Mouse (Mus musculus): ENCODE measurements around the gene Ptprm. TPM values are rescaled to one million over a fixed set of nuclear protein-coding genes. Genes with fewer than 3 reads are reported as not detected.

Ptprm gene
- polyA plus RNA-seq, 1 experiment = 28.1 TPM

DNA sequence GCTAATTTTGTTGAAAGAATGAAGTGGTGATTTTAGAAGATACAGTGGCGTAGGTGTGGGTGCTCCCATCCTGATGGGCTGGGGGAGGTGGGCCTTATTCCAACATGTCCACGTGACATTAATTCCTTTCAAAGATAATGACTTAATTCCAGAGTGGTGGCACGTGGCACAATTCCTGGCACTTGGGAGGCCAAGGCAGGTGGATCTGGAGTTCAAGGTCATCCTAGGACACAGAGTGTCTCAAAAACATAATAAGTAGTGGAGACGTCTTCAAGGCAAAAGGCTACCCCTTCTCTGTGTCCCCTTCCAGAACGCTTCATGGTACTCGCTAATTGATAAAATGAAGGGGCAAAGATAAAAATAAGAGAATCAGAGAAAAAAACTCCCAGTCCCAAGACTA lies 7.9 kb upstream of the Ptprm start:
- H3K4me1 ChIP-seq (ENCODE audit: control insufficient read depth, insufficient read depth, low read length) = no peaks in the 10 kb centered on the region
- no peak for TF ChIP-seq CTCF (IDR thresholded peaks at IDR 0.05; ENCODE audit: borderline replicate concordance, insufficient read depth, low read length)
- TF ChIP-seq POLR2A (IDR thresholded peaks at IDR 0.05; ENCODE audit: low read depth, low read length) = no peak
- H3K27ac ChIP-seq (ENCODE audit: insufficient read depth, low read length) = no peak overlapping the region
- H3K4me3 ChIP-seq (ENCODE audit: insufficient read depth, low read length) = no peak overlapping the region

DNA sequence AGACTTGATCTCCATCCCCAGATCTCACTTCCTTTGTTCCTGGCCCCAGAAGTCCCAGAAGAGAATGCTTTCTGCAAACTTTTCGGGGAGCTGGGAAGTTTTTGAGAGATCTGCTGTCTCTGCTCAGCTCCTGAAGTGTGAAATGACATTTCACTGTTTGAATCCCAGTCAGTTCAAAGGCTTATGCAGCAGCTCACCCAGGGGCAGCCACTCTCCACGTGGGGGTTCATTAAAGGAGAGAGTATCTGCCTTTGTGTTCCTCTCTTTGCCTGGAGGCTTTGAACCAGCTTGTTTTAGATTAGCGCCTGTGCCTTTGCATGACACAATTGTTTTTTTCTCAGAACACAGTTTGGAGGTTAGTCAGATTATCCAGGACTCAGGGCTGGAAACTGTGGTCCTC lies 6.3 kb upstream of the Ptprm start:
- no peak for TF ChIP-seq POLR2A (IDR thresholded peaks at IDR 0.05; ENCODE audit: low read depth, low read length)
- TF ChIP-seq CTCF (IDR thresholded peaks at IDR 0.05; ENCODE audit: borderline replicate concordance, insufficient read depth, low read length) = no peak
- H3K4me3 ChIP-seq (ENCODE audit: insufficient read depth, low read length) = no peak overlapping the region
- H3K27ac ChIP-seq (ENCODE audit: insufficient read depth, low read length) = no peak overlapping the region
- H3K4me1 ChIP-seq (ENCODE audit: control insufficient read depth, insufficient read depth, low read length) = no peaks in the 10 kb centered on the region

DNA sequence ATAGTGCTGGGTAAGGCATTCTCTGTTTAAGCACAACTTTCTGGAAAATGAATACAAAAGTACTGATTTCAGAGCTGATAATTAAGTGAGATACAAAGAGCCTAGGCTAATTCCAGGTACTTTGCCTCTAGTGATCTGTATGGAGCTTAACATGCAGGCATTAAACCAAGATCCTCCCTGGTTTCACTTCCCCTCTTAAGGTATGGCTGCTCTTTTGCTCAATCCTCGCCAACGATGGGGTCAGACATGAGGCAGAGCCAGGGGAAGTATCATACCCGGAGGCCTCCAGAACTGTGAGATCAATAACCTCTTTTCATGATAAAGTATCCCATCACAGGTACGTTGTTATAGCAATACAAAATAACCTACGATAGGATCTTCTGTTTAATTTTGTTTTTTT lies 5.3 kb upstream of the Ptprm start:
- Histone ChIP-seq H3K4me3 (ENCODE audit: insufficient read depth, low read length) (no peak overlapping the region), H3K4me1 (ENCODE audit: control insufficient read depth, insufficient read depth, low read length) (no peaks in the 10 kb centered on the region), H3K27ac (ENCODE audit: insufficient read depth, low read length) (no peak overlapping the region)
- TF ChIP-seq POLR2A (IDR thresholded peaks at IDR 0.05; ENCODE audit: low read depth, low read length) = no peak
- TF ChIP-seq CTCF (IDR thresholded peaks at IDR 0.05; ENCODE audit: borderline replicate concordance, insufficient read depth, low read length) = no peak

DNA sequence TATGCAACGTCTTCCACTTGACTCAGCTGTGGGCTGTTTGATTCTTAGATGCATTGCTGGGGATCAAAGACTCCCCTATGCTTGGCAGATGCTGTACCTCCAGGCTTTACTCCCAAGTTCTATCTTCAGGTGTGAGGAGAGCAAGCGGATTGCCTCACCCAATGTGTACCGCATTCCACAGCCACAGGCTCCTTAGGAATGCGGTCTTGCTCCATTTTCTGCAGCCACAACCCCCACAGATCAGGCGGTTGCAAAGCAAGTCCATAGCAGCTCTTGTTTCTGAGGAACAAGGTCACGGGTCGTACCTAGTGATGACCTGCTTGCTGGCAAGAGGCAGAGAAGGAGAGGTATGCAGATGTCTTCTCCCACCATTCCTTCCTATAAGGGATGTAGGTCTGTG lies 4.3 kb upstream of the Ptprm start:
- Histone ChIP-seq H3K4me3 (ENCODE audit: insufficient read depth, low read length) (no peak overlapping the region), H3K27ac (ENCODE audit: insufficient read depth, low read length) (no peak overlapping the region), H3K4me1 (ENCODE audit: control insufficient read depth, insufficient read depth, low read length) (no peaks in the 10 kb centered on the region)
- TF ChIP-seq CTCF (IDR thresholded peaks at IDR 0.05; ENCODE audit: borderline replicate concordance, insufficient read depth, low read length) (no peak), POLR2A (IDR thresholded peaks at IDR 0.05; ENCODE audit: low read depth, low read length) (no peak)

DNA sequence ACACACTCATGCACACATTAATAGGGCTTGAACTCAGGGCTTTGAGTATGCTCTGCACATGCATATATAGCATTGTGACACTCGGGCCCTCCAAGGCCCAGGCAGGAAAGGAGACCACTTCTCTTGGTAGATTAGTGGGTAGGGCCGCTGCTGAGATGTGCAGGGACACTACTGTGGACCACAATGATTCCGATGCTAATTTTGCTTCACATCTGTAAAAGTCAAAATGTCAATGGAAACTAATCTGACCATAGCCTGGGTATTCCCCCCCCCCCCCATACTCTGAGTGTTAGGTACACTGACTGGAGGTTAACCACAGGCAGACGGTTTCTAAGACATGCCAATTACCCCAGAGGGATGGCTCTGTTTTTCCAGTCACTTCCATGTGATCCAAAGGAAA lies 2.9 kb upstream of the Ptprm start:
- Histone ChIP-seq H3K4me1 (ENCODE audit: control insufficient read depth, insufficient read depth, low read length) (no peaks in the 10 kb centered on the region), H3K27ac (ENCODE audit: insufficient read depth, low read length) (no peak overlapping the region), H3K4me3 (ENCODE audit: insufficient read depth, low read length) (no peak overlapping the region)
- TF ChIP-seq CTCF (IDR thresholded peaks at IDR 0.05; ENCODE audit: borderline replicate concordance, insufficient read depth, low read length) (no peak), POLR2A (IDR thresholded peaks at IDR 0.05; ENCODE audit: low read depth, low read length) (no peak)

DNA sequence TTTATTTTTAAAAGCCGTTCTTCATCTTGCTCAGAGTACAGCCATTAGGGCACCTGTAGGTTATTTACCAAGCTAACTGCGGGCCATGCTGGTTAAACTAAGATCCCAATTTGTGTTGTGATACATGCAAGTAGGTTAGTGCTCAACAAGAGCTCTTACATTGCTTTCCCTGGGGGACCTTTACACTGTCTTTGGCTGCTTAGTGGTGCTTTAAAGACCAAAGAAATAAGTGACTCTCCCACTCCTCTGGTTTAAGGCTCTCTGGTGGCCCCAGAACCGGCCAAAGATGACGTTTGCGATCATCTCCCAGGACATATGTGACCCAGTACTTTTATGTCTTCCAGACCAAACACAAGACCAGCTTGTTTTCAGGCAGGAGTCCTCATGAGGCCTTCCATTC lies 994 bp upstream of the Ptprm start:
- Histone ChIP-seq H3K27ac (ENCODE audit: insufficient read depth, low read length) (no peak overlapping the region), H3K4me1 (ENCODE audit: control insufficient read depth, insufficient read depth, low read length) (peaks cover 10% of the 10 kb centered on the region; the same call in 1 of the 2 replicates), H3K4me3 (ENCODE audit: insufficient read depth, low read length) (no peak overlapping the region)
- TF ChIP-seq POLR2A (IDR thresholded peaks at IDR 0.05; ENCODE audit: low read depth, low read length) = no peak
- no peak for TF ChIP-seq CTCF (IDR thresholded peaks at IDR 0.05; ENCODE audit: borderline replicate concordance, insufficient read depth, low read length)

DNA sequence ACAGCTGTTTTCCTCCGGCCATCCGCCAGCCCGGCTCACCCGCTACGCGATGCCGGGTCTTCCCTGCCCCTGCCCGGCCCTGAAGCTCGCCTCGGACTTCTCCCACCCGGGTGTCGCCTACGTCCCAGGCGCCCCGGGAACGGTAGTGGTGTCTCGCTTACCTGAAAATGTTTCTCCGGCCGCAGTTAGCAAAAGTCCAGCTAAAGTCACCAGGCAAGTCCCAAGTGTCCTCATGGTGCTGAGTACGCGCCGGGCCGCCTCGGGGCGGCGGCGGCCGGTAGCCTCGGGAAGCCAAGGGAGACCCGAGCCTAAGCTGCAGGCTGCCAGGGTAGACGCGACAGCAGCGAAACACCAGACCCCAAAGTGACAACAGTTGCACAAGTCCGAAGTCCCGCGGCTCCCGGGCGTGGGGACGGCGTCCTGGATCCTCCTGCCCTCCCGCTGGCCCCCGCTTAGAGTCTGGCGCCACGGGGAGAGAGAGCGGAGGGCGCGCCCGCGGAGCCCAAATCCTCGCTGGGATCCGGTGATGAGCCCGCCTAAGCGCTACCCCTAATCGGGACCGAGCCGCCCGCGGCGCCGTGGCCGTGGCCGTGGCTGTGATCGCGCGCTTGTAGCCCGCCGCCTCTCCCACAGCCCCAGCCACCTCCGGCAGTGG lies 334 bp downstream of the Ptprm start:
- TF ChIP-seq POLR2A (IDR thresholded peaks at IDR 0.05; ENCODE audit: low read depth, low read length) (no peak), CTCF (IDR thresholded peaks at IDR 0.05; ENCODE audit: borderline replicate concordance, insufficient read depth, low read length) (no peak)
- H3K4me3 ChIP-seq (ENCODE audit: insufficient read depth, low read length) = peak overlapping the region; percentile 94
- peaks cover 11% of the 10 kb centered on the region; the same call in 1 of the 2 replicates for H3K4me1 ChIP-seq (ENCODE audit: control insufficient read depth, insufficient read depth, low read length)
- H3K27ac ChIP-seq (ENCODE audit: insufficient read depth, low read length) = peak overlapping the region; percentile 10

DNA sequence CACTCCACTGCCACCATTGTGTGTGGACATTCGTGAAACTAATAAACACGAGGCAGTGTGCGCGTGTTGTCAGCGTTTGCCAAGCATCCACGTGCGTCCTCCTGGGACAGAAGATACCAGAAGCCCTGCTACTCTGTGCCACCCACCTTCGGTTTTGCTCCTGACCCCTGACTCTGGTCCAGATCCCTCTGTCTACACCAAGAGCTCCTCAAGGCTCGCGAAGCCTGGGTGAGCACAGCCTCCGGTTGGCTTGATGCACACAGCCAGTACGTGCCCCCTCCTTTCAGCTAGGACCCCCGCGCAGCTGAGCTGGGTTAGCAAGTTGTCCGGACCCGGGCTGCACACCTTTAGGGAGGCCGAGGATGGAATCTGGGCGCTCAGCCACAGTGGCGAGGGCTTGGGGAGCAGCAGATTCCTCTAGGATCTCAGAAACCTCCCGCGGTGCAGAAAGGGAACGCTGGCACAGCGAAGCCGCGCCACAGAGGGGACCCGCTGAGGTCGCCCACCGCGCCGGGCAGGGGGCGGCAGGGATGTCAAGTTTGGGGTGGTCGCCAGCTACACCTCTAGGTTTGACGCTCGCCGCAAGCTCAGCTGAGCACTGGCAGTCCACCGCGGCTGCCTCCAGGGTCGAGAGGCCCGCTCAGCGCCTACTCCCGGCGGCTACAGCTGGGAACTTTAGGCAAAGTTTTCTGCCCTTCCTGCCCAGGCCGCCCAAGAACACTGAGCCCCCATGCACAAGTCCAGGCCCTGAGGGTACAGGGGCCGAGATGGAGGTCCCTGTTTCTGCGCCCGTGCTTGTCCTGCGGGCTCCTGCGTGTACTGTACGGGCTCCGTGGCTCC lies 1.1 kb downstream of the Ptprm start:
- peak overlapping the region; percentile 10 for H3K27ac ChIP-seq (ENCODE audit: insufficient read depth, low read length)

DNA sequence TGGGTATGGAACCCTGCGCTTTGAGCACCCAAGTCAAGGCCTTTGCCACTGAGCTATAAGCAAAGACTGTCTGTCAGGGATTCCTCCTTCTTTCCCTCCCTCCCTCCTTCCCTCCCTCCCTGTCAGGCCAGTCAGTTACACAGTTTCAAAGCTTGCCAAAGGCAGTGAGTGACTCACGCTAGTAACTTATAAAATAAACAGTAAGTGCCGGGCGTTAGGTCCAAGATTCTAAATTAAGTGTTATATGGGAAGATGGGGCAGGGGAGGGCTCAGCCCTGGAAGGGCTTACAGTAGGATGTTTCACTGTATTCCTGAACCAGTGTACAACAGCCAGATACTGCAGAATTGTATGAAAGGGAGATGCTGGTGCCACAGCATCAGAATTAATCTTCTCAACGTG lies 2.8 kb downstream of the Ptprm start:
- TF ChIP-seq CTCF (IDR thresholded peaks at IDR 0.05; ENCODE audit: borderline replicate concordance, insufficient read depth, low read length) (no peak), POLR2A (IDR thresholded peaks at IDR 0.05; ENCODE audit: low read depth, low read length) (no peak)
- peak overlapping the region; percentile 21; the same call in 1 of the 2 replicates for H3K4me3 ChIP-seq (ENCODE audit: insufficient read depth, low read length)
- H3K27ac ChIP-seq (ENCODE audit: insufficient read depth, low read length) = 0 out of 2 replicates have a peak overlapping the region, but pooled peaks have one; percentile 23
- H3K4me1 ChIP-seq (ENCODE audit: control insufficient read depth, insufficient read depth, low read length) = peaks cover 11% of the 10 kb centered on the region; the same call in 1 of the 2 replicates

More for the DNA sequence above, 1.1 kb downstream of the Ptprm start:
- Histone ChIP-seq H3K4me3 (ENCODE audit: insufficient read depth, low read length) (peak overlapping the region; percentile 94), H3K4me1 (ENCODE audit: control insufficient read depth, insufficient read depth, low read length) (peaks cover 11% of the 10 kb centered on the region; the same call in 1 of the 2 replicates)
- no peak for TF ChIP-seq CTCF (IDR thresholded peaks at IDR 0.05; ENCODE audit: borderline replicate concordance, insufficient read depth, low read length)
- no peak for TF ChIP-seq POLR2A (IDR thresholded peaks at IDR 0.05; ENCODE audit: low read depth, low read length)

DNA sequence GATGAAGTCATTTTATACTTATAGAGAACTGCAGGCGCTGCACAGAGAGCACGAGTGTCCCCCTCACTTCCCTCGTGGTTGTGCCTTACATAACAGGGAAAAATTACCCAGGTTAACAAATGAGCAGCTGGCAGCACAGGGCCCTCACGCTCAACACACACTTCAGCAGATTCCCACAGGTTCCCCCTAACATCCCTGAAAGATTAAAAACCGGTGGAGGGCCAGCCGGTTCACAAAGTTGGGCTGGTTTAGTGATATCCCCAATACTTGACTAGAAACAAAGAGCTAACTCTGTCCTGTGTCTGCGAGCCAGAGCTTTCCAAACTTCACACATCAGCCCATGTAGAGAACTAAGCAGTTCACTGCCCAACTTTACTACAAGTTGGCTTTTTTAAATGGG lies 3.7 kb downstream of the Ptprm start:
- H3K27ac ChIP-seq (ENCODE audit: insufficient read depth, low read length) = peak overlapping the region; percentile 31; the same call in 1 of the 2 replicates
- no peak overlapping the region for H3K4me3 ChIP-seq (ENCODE audit: insufficient read depth, low read length)
- TF ChIP-seq CTCF (IDR thresholded peaks at IDR 0.05; ENCODE audit: borderline replicate concordance, insufficient read depth, low read length) = no peak
- TF ChIP-seq POLR2A (IDR thresholded peaks at IDR 0.05; ENCODE audit: low read depth, low read length) = no peak
- peaks cover 11% of the 10 kb centered on the region; the same call in 1 of the 2 replicates for H3K4me1 ChIP-seq (ENCODE audit: control insufficient read depth, insufficient read depth, low read length)

All from embryonic fibroblast, embryonic 13.5 days (primary cell).